Mouse (Mus musculus) heart, adult 8-10 months (tissue): ENCODE data around the gene Olfr1564. TPM values are rescaled to one million over a fixed set of nuclear protein-coding genes. Genes with fewer than 3 reads are reported as not detected.
"Not testable (repeated sequence)": the region's sequence is repeated elsewhere in the genome, so short reads cannot be mapped to it uniquely, and the experiment has no call there.

Experiments used
- DNase-seq: peaks from one replicate; pipeline ENCODE4 v3.0.0; 2022; ENCODE audit warnings: low spot score
- total RNA-seq, 4 experiments: library from RNA; stranded (reverse); gene quantifications; 2 replicates each; pipeline ENCODE4 v1.2.4; 2022

Olfr1564 gene
- under 1 TPM; 0.11 to 0.50 (median 0.23) TPM for total RNA-seq

DNA sequence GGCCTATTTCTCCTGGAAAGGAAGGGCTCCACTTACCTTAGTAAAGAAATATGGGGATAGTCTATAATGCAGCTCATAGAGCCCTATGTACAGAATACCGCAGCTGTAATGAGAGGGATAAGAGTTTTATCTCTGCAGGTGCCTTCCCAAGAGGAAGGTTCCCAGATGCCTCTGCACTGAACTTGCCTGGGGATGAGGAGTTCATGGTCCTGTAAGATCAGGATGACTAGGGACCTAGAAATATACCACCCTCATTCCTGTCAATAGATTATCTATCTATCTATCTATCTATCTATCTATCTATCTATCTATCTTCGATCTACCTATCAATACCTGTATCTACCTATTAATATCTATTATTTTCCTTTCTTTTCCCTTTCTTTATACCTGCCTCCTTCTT is at the start of gene Olfr1564:
Gene Olfr1564 (minus strand): TSS at position 101 of the 400 bp plus-strand sequence.
- DNase-seq = no peak

DNA sequence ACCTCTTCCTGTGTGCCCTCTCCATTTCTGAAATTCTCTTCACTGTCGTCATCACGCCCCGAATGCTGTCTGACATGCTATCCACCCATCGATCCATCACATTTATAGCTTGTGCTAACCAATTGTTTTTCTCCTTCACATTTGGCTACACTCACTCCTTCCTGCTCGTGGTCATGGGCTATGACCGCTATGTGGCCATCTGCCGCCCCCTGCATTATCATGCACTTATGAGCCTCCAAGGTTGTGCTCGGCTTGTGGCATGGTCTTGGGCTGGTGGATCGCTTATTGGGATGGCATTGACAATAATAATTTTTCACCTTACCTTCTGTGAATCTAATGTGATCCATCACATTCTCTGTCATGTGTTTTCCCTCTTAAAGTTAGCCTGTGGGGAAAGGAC is 47.4 kb upstream of the Olfr1564 start:
- no peak for DNase-seq

DNA sequence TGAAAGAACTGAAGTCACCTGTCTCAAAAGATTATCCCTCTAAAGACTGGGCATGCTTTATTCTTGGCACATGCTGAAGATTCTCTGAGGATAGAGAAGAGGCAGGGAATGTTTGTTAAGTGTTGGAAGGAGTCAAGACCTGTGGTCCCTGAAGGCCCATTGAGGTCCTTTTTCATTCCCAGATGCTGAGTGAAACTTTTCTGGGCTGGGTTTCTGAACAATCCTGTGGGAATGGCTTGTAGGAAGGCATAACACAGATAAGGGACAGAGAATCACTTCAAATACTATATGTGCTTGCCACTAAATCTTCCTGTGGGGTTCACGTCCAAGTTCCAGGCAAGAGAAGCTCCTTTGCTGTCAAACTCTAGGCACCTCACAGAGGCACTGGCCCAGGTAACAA is 42.9 kb upstream of the Olfr1564 start, which contains the start of gene Olfr63:
Gene Olfr63 (plus strand): TSS at position 301 of the 400 bp plus-strand sequence.
- no peak for DNase-seq

DNA sequence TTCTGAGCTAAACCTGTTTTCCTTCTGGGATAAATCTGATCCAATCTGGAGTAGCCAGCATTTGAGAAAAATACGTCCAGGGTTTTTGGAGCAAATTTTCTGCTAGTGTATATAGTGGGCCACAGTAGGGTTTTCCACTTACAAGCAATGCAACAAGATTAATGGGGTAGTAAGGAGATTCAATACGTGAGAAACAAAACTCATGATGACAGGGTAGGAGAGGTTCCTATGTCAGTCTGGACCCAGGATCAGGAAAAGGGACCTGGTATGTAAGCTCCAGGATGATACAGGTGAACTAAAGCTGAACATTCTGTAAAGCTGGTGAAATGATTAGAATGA is 33.8 kb upstream of the Olfr1564 start:
- not testable (repeated sequence) for DNase-seq

GRCm38 (mm10) chr17:33254530-33255318 is 33.2 kb upstream of the Olfr1564 start, which contains the start of gene Zfp955a:
TSS of gene Zfp955a (minus strand) at chr17:33255145.
- not testable (repeated sequence) for DNase-seq

- DNase-seq = not testable (repeated sequence)
Observed at GRCm38 (mm10) chr17:33236646-33237045, 15.2 kb upstream of the Olfr1564 start.

GRCm38 (mm10) chr17:33191002-33191401 is 30.5 kb downstream of the Olfr1564 start, which contains the start of gene Olfr239:
TSS of gene Olfr239 (plus strand) at chr17:33191302.
- DNase-seq = not testable (repeated sequence)

DNA sequence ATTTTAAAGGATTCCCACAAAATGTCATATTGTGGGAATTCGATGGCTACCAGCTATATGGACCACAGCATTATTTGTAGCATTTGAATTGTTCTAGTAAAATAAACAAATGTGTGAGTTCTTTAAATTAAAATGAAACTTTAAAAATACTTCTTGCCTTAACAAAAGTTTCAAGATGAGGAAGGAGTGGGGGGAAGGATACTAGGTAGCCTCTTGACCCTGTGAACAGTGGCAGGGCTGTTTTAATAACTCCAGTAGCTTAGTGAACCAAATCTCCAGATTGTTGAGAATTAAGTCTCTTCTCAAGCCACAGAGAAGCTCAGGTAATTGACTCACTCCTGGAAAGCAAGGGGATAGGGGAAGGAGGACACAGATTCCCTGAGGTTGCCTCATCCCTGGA is 53.3 kb downstream of the Olfr1564 start, which contains the start of gene Olfr55:
Gene Olfr55 (plus strand): TSS at position 301 of the 400 bp plus-strand sequence.
- not testable (repeated sequence) for DNase-seq

Other genes starting within 250 kb of the Olfr1564 start
- 1 to 10 TPM; 7.0 to 7.4 (median 7.1) TPM for gene Zfp952, start 228.6 kb downstream of the Olfr1564 start, total RNA-seq
- 1 to 10 TPM; 2.0 to 5.4 (median 4.4) TPM for gene Zfp763, start 188.3 kb downstream of the Olfr1564 start, total RNA-seq
- gene 4921501E09Rik, start 153.6 kb downstream of the Olfr1564 start, total RNA-seq = not detected
- gene Zfp563, start 132.4 kb downstream of the Olfr1564 start, total RNA-seq = 1 to 10 TPM; 4.2 to 7.0 (median 4.8) TPM
- gene Morc2b, start 82.0 kb downstream of the Olfr1564 start, total RNA-seq = under 1 TPM in 3 of 4 experiments, not detected in 1; 0.05 to 0.19 (median 0.12) TPM
- gene Olfr55, start 53.2 kb downstream of the Olfr1564 start, total RNA-seq = not detected
- gene Olfr239, start 30.4 kb downstream of the Olfr1564 start, total RNA-seq = not detected
- gene Zfp955a, start 33.5 kb upstream of the Olfr1564 start, total RNA-seq = 10 to 100 TPM in 1 of 4 experiments, 1 to 10 TPM in 3; 7.2 to 10.2 (median 8.7) TPM
- under 1 TPM in 1 of 4 experiments, not detected in 3; 0.05 TPM for gene Olfr63, start 43.0 kb upstream of the Olfr1564 start, total RNA-seq
- 10 to 100 TPM in 3 of 4 experiments, 1 to 10 TPM in 1; 9.9 to 11.3 (median 10.3) TPM for gene Zfp955b, start 67.9 kb upstream of the Olfr1564 start, total RNA-seq
- gene Zfp81, start 137.2 kb upstream of the Olfr1564 start, total RNA-seq = 1 to 10 TPM; 4.1 to 6.0 (median 4.5) TPM
- 1 to 10 TPM; 3.0 to 6.1 (median 5.3) TPM for gene Zfp101, start 173.0 kb upstream of the Olfr1564 start, total RNA-seq
- not detected for gene Actl9, start 211.2 kb upstream of the Olfr1564 start, total RNA-seq